ENCODE assay signal across 8 mouse cellular contexts in genomic region chr8:120563851-120564837, GRCm38 (mm10). TPM values are rescaled to one million over a fixed set of nuclear protein-coding genes. Genes with fewer than 3 reads are reported as not detected.
A peak's percentile ranks its signal among the peaks of the same experiment; 100 is the strongest.
DNase-seq lines count a peak whose midpoint lies in the region; ATAC-seq and TF ChIP-seq lines count a peak whose summit lies in the region.

No protein-coding gene starts in this region.

- H3K9ac ChIP-seq in intestine, embryonic 15.5 days, result peak overlapping the region; percentile 23
- 0 out of 2 replicates have a peak overlapping the region, but pooled peaks have one; percentile 7 for H3K9ac ChIP-seq in limb, embryonic 14.5 days (ENCODE audit: low read depth, low read length, severe bottlenecking)
- peak overlapping the region; percentile 31; the same call in 1 of the 2 replicates for H3K9ac ChIP-seq in midbrain, embryonic 14.5 days (replicated peaks; ENCODE audit: low read length)

- WGBS in intestine, embryonic 15.5 days, result 32% methylated on average over 20 of the region's 20 CpGs
- WGBS in limb, embryonic 14.5 days, result 17% methylated on average over 20 of the region's 20 CpGs
- WGBS in midbrain, embryonic 14.5 days, result 5% methylated on average over 20 of the region's 20 CpGs
- WGBS in spleen, adult 2 months, result 23% methylated on average over 20 of the region's 20 CpGs

- no peaks in the 10 kb centered on the region for H3K27me3 ChIP-seq in intestine, embryonic 15.5 days (replicated peaks)
- H3K27me3 ChIP-seq in limb, embryonic 14.5 days (ENCODE audit: control insufficient read depth, insufficient read depth, low read length), result no peaks in the 10 kb centered on the region
- H3K27me3 ChIP-seq in midbrain, embryonic 14.5 days (ENCODE audit: control insufficient read depth, insufficient read depth, low read length), result no peaks in the 10 kb centered on the region
- H3K27me3 ChIP-seq in spleen, adult 2 months (ENCODE audit: control insufficient read depth, insufficient read depth, low read length), result no peaks in the 10 kb centered on the region

- peaks cover 27% of the 10 kb centered on the region for H3K36me3 ChIP-seq in intestine, embryonic 15.5 days
- H3K36me3 ChIP-seq in limb, embryonic 14.5 days (ENCODE audit: control insufficient read depth, insufficient read depth, low read length), result peaks cover 30% of the 10 kb centered on the region
- H3K36me3 ChIP-seq in midbrain, embryonic 14.5 days (ENCODE audit: control insufficient read depth, insufficient read depth, low read length), result peaks cover 39% of the 10 kb centered on the region
- peaks cover 31% of the 10 kb centered on the region for H3K36me3 ChIP-seq in spleen, adult 2 months (ENCODE audit: control insufficient read depth, insufficient read depth, low read length)

- TF ChIP-seq POLR2A in limb, embryonic 14.5 days (IDR thresholded peaks at IDR 0.05; ENCODE audit: borderline replicate concordance, extremely low read depth, insufficient read depth, insufficient read length), result no peak
- TF ChIP-seq POLR2A in spleen, adult 2 months (IDR thresholded peaks at IDR 0.05; ENCODE audit: low read depth, low read length), result no peak

- peak; percentile 49 for DNase-seq in thymus, postnatal 4 days
- DNase-seq in thymus, adult 18-20 months, result no peak
- peak; percentile 36 for DNase-seq in gonadal fat pad, adult 2 months (ENCODE audit: low read depth)
- DNase-seq in limb, embryonic 14.5 days (ENCODE audit: low spot score), result peak; percentile 74
- DNase-seq in midbrain, embryonic 14.5 days, result peak; percentile 82
- peak in 1 of 2 experiments; percentile 52 for DNase-seq in spleen, adult 2 months (ENCODE audit: low read depth in 1 of 2, low spot score in 2 of 2)

- H3K4me3 ChIP-seq in intestine, embryonic 15.5 days (replicated peaks), result no peak overlapping the region
- H3K4me3 ChIP-seq in limb, embryonic 14.5 days (replicated peaks; ENCODE audit: low read length), result no peak overlapping the region
- no peak overlapping the region for H3K4me3 ChIP-seq in midbrain, embryonic 14.5 days (replicated peaks; ENCODE audit: low read depth, low read length)
- H3K4me3 ChIP-seq in spleen, adult 2 months (ENCODE audit: extremely low read depth, insufficient read depth, insufficient read length), result no peak overlapping the region

- peak overlapping the region; percentile 84 for H3K27ac ChIP-seq in intestine, embryonic 15.5 days
- H3K27ac ChIP-seq in limb, embryonic 14.5 days (replicated peaks; ENCODE audit: low read depth, low read length), result peak overlapping the region; percentile 40; the same call in 1 of the 2 replicates
- peak overlapping the region; percentile 85 for H3K27ac ChIP-seq in midbrain, embryonic 14.5 days (replicated peaks; ENCODE audit: low read depth, low read length)
- peak overlapping the region; percentile 73 for H3K27ac ChIP-seq in spleen, adult 2 months (ENCODE audit: insufficient read depth, low read length)

- H3K4me1 ChIP-seq in intestine, embryonic 15.5 days (replicated peaks), result peaks cover 40% of the 10 kb centered on the region
- peaks cover 44% of the 10 kb centered on the region for H3K4me1 ChIP-seq in limb, embryonic 14.5 days (ENCODE audit: control insufficient read depth, insufficient read depth, low read length)
- H3K4me1 ChIP-seq in midbrain, embryonic 14.5 days (ENCODE audit: control insufficient read depth, insufficient read depth, low read length), result peaks cover 73% of the 10 kb centered on the region
- peaks cover 18% of the 10 kb centered on the region; the same call in 1 of the 2 replicates for H3K4me1 ChIP-seq in spleen, adult 2 months (ENCODE audit: control insufficient read depth, insufficient read depth, insufficient read length)

- peak overlapping the region; percentile 45 for H3K4me2 ChIP-seq in intestine, embryonic 15.5 days (replicated peaks)
- H3K4me2 ChIP-seq in limb, embryonic 14.5 days (replicated peaks; ENCODE audit: low read depth, low read length, severe bottlenecking), result no peak overlapping the region
- H3K4me2 ChIP-seq in midbrain, embryonic 14.5 days (ENCODE audit: low read length), result peak overlapping the region; percentile 17

- TF ChIP-seq CTCF in spleen, adult 2 months (IDR thresholded peaks at IDR 0.05; ENCODE audit: extremely low read depth, insufficient read depth, insufficient read length, insufficient replicate concordance), result no peak

- no peaks in the 10 kb centered on the region for H3K9me3 ChIP-seq in intestine, embryonic 15.5 days
- no peaks in the 10 kb centered on the region for H3K9me3 ChIP-seq in limb, embryonic 14.5 days (ENCODE audit: control insufficient read depth, low read length)
- H3K9me3 ChIP-seq in midbrain, embryonic 14.5 days (ENCODE audit: control insufficient read depth, low read length), result no peaks in the 10 kb centered on the region

- peak; percentile 81 for ATAC-seq in common myeloid progenitor, adult 5-6 weeks (replicated peaks; ENCODE audit: low read depth, poor library complexity, severe bottlenecking)
- peak; percentile 69 for ATAC-seq in intestine, embryonic 15.5 days
- peak; percentile 39; the same call in 1 of the 2 replicates for ATAC-seq in limb, embryonic 14.5 days (ENCODE audit: low FRiP score, low read depth)
- ATAC-seq in midbrain, embryonic 14.5 days (ENCODE audit: low FRiP score, low TSS enrichment), result peak; percentile 48; the same call in 1 of the 2 replicates

RNA-seq across cellular contexts. Expression of gene Gins2, which starts 25.0 kb away (rescaled TPM):
- 22.9 and 48.0 TPM in 2 replicates for total RNA-seq in common myeloid progenitor, adult 5-6 weeks (2017)
- 26.6 and 41.0 TPM in 2 replicates for polyA plus RNA-seq in gonadal fat pad, adult 2 months (2012; rRNA removed)
- 88.4 and 88.8 TPM in 2 replicates for polyA plus RNA-seq in intestine, embryonic 15.5 days (2015; fragmentation: Nextera tagmentation; extraction: Ambion mirVana)
- 72.3 and 97.9 TPM in 2 replicates for polyA plus RNA-seq in limb, embryonic 14.5 days (2012; rRNA removed)
- polyA plus RNA-seq in limb, embryonic 14.5 days (2014; fragmentation: Nextera tagmentation; extraction: Ambion mirVana), result 92.4 and 107 TPM in 2 replicates
- 15.5 and 23.7 TPM in 2 replicates for polyA plus RNA-seq in midbrain, embryonic 14.5 days (2014; fragmentation: Nextera tagmentation; extraction: Ambion mirVana)
- polyA plus RNA-seq in spleen, adult 2 months (2012; rRNA removed), result 8.1 and 14.7 TPM in 2 replicates

Comparison
In these comparisons a context has a peak if more than half of its experiments do, and no peak if none do; other contexts are left out.
1. DNase-seq: peak in thymus, postnatal 4 days (single experiment), gonadal fat pad, adult 2 months (single experiment), limb, embryonic 14.5 days (single experiment) and midbrain, embryonic 14.5 days (single experiment); none in thymus, adult 18-20 months (0 of 2).
2. Peak in every context shown above with its lines, with median percentiles within 50 percentile points of each other: ATAC-seq, H3K27ac ChIP-seq and H3K9ac ChIP-seq.